Mouse (Mus musculus) cerebellum, adult 2 months (tissue): Measurements from ENCODE around the gene Ephx1.

Experiments used
- CTCF ChIP-seq: fragments of 200-500 bp; IDR thresholded peaks from 2 replicates; pipeline ENCODE4 v1.5.1; 2011; ENCODE audit warnings: low read depth, mild to moderate bottlenecking, control low read depth, low read length, moderate library complexity, borderline replicate concordance; ENCODE audit not compliant: insufficient read depth
- POLR2A ChIP-seq: fragments of 200-500 bp; IDR thresholded peaks from 2 replicates; pipeline ENCODE4 v1.6.1; 2011; ENCODE audit warnings: low read length, control low read depth, borderline replicate concordance; ENCODE audit not compliant: insufficient read depth

GRCm38 (mm10) chr1:180943896-180944295 is 76.8 kb downstream of the Ephx1 start:
- TF ChIP-seq CTCF (no peak), POLR2A (no peak)
